Mouse (Mus musculus): ENCODE results near the gene Megf9. TPM values are rescaled to one million over a fixed set of nuclear protein-coding genes. Genes with fewer than 3 reads are reported as not detected.

Gene Megf9
- polyA plus RNA-seq, 1 experiment from 2014 or later, result 4.3 TPM

- no peaks in the 10 kb centered on the region for H3K9me3 ChIP-seq (replicated peaks; ENCODE audit: control insufficient read depth, low read length)
- H3K4me1 ChIP-seq (ENCODE audit: control insufficient read depth, low read depth, low read length), result no peaks in the 10 kb centered on the region
- ATAC-seq (ENCODE audit: low read depth), result no peak
- H3K27me3 ChIP-seq (ENCODE audit: control insufficient read depth, insufficient read depth, low read depth, low read length), result no peaks in the 10 kb centered on the region
- no peak overlapping the region for H3K27ac ChIP-seq (ENCODE audit: low read length)
- no peak overlapping the region for H3K4me3 ChIP-seq (ENCODE audit: low read depth, low read length)
- no peak overlapping the region for H3K9ac ChIP-seq (ENCODE audit: low read depth, low read length)
- H3K36me3 ChIP-seq (ENCODE audit: control insufficient read depth, insufficient read depth), result no peaks in the 10 kb centered on the region
- H3K4me2 ChIP-seq (ENCODE audit: low read depth, low read length), result no peak overlapping the region
- WGBS (ENCODE audit: insufficient replicate concordance), result 58% methylated on average over 2 of the region's 2 CpGs
Observed at GRCm38 (mm10) chr4:70471398-70471797, 63.4 kb downstream of the Megf9 start.

DNA sequence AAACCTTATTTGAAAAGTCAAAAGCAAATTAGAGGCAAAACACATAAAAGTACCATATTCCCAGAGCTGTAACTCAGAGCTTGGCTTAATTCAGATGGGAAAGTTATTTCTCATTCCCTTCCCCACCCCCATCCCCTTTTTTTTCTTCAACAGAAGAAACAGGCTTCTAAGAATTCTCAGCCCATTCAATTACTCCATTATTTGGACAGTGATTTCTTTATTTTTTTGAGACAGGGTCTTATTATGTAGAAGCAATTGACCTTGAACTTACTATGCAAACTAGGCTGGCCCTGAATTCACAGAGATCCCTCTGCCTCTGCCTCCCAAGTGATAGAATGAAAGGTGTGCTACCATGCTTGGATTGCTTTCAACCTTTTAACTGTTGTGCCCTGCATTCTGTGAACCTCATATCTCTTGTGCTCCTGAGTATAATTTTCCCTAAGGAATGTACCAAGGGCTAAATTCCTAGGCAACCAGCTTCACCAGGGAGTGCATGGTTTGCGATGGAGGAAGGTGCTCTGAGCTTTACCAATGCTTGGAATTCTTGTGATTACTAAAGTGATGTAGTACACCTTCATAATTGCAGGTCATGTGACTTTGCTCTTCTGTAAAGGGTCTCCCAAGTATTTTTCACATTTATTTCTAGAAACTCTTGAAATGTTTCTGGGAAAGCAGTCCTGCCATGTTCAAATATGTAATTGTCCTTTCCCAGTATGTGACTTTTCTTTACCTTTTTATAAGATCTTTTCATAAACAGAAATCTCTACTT lies 68.7 kb downstream of the Megf9 start:
- 79% methylated on average over 1 of the region's 1 CpGs for WGBS (ENCODE audit: insufficient replicate concordance)
- H3K36me3 ChIP-seq (ENCODE audit: control insufficient read depth, insufficient read depth), result no peaks in the 10 kb centered on the region

DNA sequence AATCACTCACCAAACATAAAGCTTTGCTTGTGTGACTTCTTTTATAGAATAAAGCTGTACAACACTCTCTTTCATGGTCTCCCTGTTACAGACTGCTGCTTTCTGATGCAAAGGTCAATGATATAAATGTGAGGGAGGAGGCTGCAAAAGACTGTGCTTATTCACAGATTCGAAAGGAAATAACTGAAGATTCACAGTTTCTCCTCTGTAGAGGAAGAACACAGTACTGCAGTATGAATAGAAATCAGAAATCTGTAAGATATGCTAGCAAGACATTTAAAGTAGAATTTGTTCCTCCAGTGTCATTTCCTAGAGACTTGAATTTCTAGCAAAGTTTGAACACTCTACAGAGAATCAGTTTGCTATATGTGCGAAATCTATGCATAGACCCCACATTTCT lies 71.5 kb downstream of the Megf9 start:
- H3K9ac ChIP-seq (ENCODE audit: low read depth, low read length), result no peak overlapping the region
- H3K27me3 ChIP-seq (ENCODE audit: control insufficient read depth, insufficient read depth, low read depth, low read length), result no peaks in the 10 kb centered on the region
- WGBS (ENCODE audit: insufficient replicate concordance), result 69% methylated on average over 2 of the region's 2 CpGs
- no peak overlapping the region for H3K4me2 ChIP-seq (ENCODE audit: low read depth, low read length)
- H3K9me3 ChIP-seq (replicated peaks; ENCODE audit: control insufficient read depth, low read length), result no peaks in the 10 kb centered on the region
- no peak overlapping the region for H3K4me3 ChIP-seq (ENCODE audit: low read depth, low read length)
- no peak overlapping the region for H3K27ac ChIP-seq (ENCODE audit: low read length)
- H3K36me3 ChIP-seq (ENCODE audit: control insufficient read depth, insufficient read depth), result no peaks in the 10 kb centered on the region
- no peak for ATAC-seq (ENCODE audit: low read depth)
- H3K4me1 ChIP-seq (ENCODE audit: control insufficient read depth, low read depth, low read length), result no peaks in the 10 kb centered on the region

More for the DNA sequence above, 68.7 kb downstream of the Megf9 start:
- Histone ChIP-seq H3K27me3 (ENCODE audit: control insufficient read depth, insufficient read depth, low read depth, low read length) (no peaks in the 10 kb centered on the region), H3K9me3 (replicated peaks; ENCODE audit: control insufficient read depth, low read length) (no peaks in the 10 kb centered on the region), H3K4me3 (ENCODE audit: low read depth, low read length) (no peak overlapping the region), H3K4me2 (ENCODE audit: low read depth, low read length) (no peak overlapping the region), H3K4me1 (ENCODE audit: control insufficient read depth, low read depth, low read length) (no peaks in the 10 kb centered on the region), H3K27ac (ENCODE audit: low read length) (no peak overlapping the region), H3K9ac (ENCODE audit: low read depth, low read length) (no peak overlapping the region)
- no peak for ATAC-seq (ENCODE audit: low read depth)

- no peaks in the 10 kb centered on the region for H3K36me3 ChIP-seq (ENCODE audit: control insufficient read depth, insufficient read depth)
- no peak for ATAC-seq (ENCODE audit: low read depth)
- no peaks in the 10 kb centered on the region for H3K9me3 ChIP-seq (replicated peaks; ENCODE audit: control insufficient read depth, low read length)
- H3K4me3 ChIP-seq (ENCODE audit: low read depth, low read length), result no peak overlapping the region
- H3K27me3 ChIP-seq (ENCODE audit: control insufficient read depth, insufficient read depth, low read depth, low read length), result no peaks in the 10 kb centered on the region
- no peak overlapping the region for H3K27ac ChIP-seq (ENCODE audit: low read length)
- H3K4me1 ChIP-seq (ENCODE audit: control insufficient read depth, low read depth, low read length), result no peaks in the 10 kb centered on the region
- no peak overlapping the region for H3K9ac ChIP-seq (ENCODE audit: low read depth, low read length)
- H3K4me2 ChIP-seq (ENCODE audit: low read depth, low read length), result no peak overlapping the region
Observed at GRCm38 (mm10) chr4:70461416-70461815, 73.4 kb downstream of the Megf9 start.

DNA sequence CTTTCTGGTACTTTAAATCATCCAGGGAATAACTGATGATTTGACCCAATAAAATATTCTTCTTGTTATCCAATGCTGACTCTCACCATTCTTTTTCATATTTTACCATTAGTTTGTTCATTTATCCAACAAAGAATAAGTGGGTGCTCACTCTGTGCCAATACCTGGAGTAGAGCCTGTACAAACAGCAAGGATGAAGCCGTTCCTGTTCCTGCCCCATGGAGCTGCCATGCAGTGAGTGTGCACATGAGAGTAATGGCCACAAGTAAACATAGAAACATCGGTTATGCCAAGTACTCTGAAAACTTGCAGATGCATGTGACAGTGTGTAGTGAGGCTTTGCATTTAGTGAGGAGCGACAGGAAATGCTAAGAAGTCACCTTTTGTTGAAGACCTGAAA lies 82.6 kb downstream of the Megf9 start:
- Histone ChIP-seq H3K36me3 (ENCODE audit: control insufficient read depth, insufficient read depth) (no peaks in the 10 kb centered on the region), H3K27me3 (ENCODE audit: control insufficient read depth, insufficient read depth, low read depth, low read length) (no peaks in the 10 kb centered on the region), H3K4me3 (ENCODE audit: low read depth, low read length) (no peak overlapping the region), H3K4me2 (ENCODE audit: low read depth, low read length) (no peak overlapping the region), H3K9me3 (replicated peaks; ENCODE audit: control insufficient read depth, low read length) (no peaks in the 10 kb centered on the region), H3K4me1 (ENCODE audit: control insufficient read depth, low read depth, low read length) (no peaks in the 10 kb centered on the region), H3K27ac (ENCODE audit: low read length) (no peak overlapping the region), H3K9ac (ENCODE audit: low read depth, low read length) (no peak overlapping the region)
- 71% methylated on average over 3 of the region's 3 CpGs for WGBS (ENCODE audit: insufficient replicate concordance)
- no peak for ATAC-seq (ENCODE audit: low read depth)

DNA sequence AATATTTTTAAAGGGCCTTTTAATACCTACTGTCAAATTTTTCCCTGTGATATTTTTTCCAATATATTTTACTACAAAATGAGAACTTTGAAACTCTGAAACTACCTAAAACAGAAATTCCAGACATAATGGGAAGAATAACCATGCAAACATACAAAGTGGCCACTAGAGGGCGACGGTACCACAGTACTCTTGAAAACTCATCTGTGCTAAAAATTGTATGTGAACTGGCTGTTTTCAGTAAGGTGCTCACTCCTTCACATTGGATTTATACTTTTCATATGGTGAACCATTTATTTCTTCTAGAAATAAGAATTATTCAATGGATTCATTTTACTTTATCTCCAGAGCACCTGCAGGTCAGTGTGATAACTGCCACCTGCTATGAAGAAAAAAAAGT lies 83.0 kb downstream of the Megf9 start:
- H3K4me3 ChIP-seq (ENCODE audit: low read depth, low read length), result no peak overlapping the region
- no peak for ATAC-seq (ENCODE audit: low read depth)
- H3K4me2 ChIP-seq (ENCODE audit: low read depth, low read length), result no peak overlapping the region
- H3K9ac ChIP-seq (ENCODE audit: low read depth, low read length), result no peak overlapping the region
- 1% methylated on average over 2 of the region's 2 CpGs for WGBS (ENCODE audit: insufficient replicate concordance)
- no peaks in the 10 kb centered on the region for H3K4me1 ChIP-seq (ENCODE audit: control insufficient read depth, low read depth, low read length)
- H3K27ac ChIP-seq (ENCODE audit: low read length), result no peak overlapping the region
- no peaks in the 10 kb centered on the region for H3K27me3 ChIP-seq (ENCODE audit: control insufficient read depth, insufficient read depth, low read depth, low read length)
- H3K36me3 ChIP-seq (ENCODE audit: control insufficient read depth, insufficient read depth), result no peaks in the 10 kb centered on the region
- no peaks in the 10 kb centered on the region for H3K9me3 ChIP-seq (replicated peaks; ENCODE audit: control insufficient read depth, low read length)

- no peak for ATAC-seq (ENCODE audit: low read depth)
- Histone ChIP-seq H3K36me3 (ENCODE audit: control insufficient read depth, insufficient read depth) (no peaks in the 10 kb centered on the region), H3K4me3 (ENCODE audit: low read depth, low read length) (no peak overlapping the region), H3K4me2 (ENCODE audit: low read depth, low read length) (no peak overlapping the region), H3K9ac (ENCODE audit: low read depth, low read length) (no peak overlapping the region), H3K4me1 (ENCODE audit: control insufficient read depth, low read depth, low read length) (no peaks in the 10 kb centered on the region), H3K27ac (ENCODE audit: low read length) (no peak overlapping the region), H3K27me3 (ENCODE audit: control insufficient read depth, insufficient read depth, low read depth, low read length) (no peaks in the 10 kb centered on the region), H3K9me3 (replicated peaks; ENCODE audit: control insufficient read depth, low read length) (no peaks in the 10 kb centered on the region)
- 51% methylated on average over 1 of the region's 1 CpGs for WGBS (ENCODE audit: insufficient replicate concordance)
Observed at GRCm38 (mm10) chr4:70449668-70450067, 85.1 kb downstream of the Megf9 start.

DNA sequence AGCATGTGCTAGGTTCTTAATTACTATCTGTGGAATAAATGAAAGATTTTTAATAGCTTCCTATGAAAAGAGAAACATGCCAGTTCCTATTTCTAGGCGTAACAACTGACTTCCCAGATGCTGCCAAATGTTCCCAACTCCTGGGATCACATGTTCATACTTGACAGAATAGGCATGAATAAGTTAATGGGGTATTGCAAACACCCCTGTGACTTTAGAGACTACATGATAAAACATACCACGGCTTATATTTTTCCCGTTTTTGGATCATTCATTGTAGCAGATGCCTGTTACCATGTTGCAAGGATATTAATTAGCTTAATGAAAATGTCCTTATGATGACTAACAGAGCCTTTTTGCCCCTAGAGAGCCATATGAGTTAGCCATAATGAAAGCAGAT lies 88.0 kb downstream of the Megf9 start:
- Histone ChIP-seq H3K27me3 (ENCODE audit: control insufficient read depth, insufficient read depth, low read depth, low read length) (no peaks in the 10 kb centered on the region), H3K4me1 (ENCODE audit: control insufficient read depth, low read depth, low read length) (no peaks in the 10 kb centered on the region), H3K36me3 (ENCODE audit: control insufficient read depth, insufficient read depth) (no peaks in the 10 kb centered on the region), H3K9me3 (replicated peaks; ENCODE audit: control insufficient read depth, low read length) (no peaks in the 10 kb centered on the region), H3K4me3 (ENCODE audit: low read depth, low read length) (no peak overlapping the region), H3K27ac (ENCODE audit: low read length) (no peak overlapping the region), H3K9ac (ENCODE audit: low read depth, low read length) (no peak overlapping the region), H3K4me2 (ENCODE audit: low read depth, low read length) (no peak overlapping the region)
- ATAC-seq (ENCODE audit: low read depth), result no peak
- 71% methylated on average over 3 of the region's 3 CpGs for WGBS (ENCODE audit: insufficient replicate concordance)

DNA sequence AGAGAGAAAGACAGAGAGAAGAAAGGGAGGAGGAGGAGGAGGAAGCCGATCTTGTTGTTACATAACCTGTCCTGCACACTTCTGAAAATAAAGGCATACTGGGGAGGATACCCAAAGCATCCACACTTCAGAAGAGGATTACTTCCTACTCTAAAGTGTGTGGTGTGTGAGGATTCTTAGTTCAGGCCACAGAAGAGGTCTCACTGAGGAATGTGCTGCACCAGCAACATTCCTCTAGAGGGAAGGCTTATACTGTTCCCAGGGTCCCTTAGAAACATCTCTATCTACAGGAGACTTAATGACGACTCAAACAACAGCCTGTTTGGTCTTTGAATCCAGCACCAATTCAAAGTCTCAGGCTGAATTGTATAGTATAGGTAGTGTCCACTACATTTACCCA lies 114.6 kb downstream of the Megf9 start:
- Histone ChIP-seq H3K36me3 (ENCODE audit: control insufficient read depth, insufficient read depth) (no peaks in the 10 kb centered on the region), H3K27ac (ENCODE audit: low read length) (no peak overlapping the region), H3K4me2 (ENCODE audit: low read depth, low read length) (no peak overlapping the region), H3K4me1 (ENCODE audit: control insufficient read depth, low read depth, low read length) (no peaks in the 10 kb centered on the region), H3K9ac (ENCODE audit: low read depth, low read length) (no peak overlapping the region), H3K27me3 (ENCODE audit: control insufficient read depth, insufficient read depth, low read depth, low read length) (no peaks in the 10 kb centered on the region), H3K9me3 (replicated peaks; ENCODE audit: control insufficient read depth, low read length) (no peaks in the 10 kb centered on the region), H3K4me3 (ENCODE audit: low read depth, low read length) (no peak overlapping the region)
- no peak for ATAC-seq (ENCODE audit: low read depth)
- 37% methylated on average over 2 of the region's 2 CpGs for WGBS (ENCODE audit: insufficient replicate concordance)
